ENCODE assay signal across 10 mouse cellular contexts in genomic region chr14:39472146-39472751, GRCm38 (mm10). TPM values are rescaled to one million over a fixed set of nuclear protein-coding genes. Genes with fewer than 3 reads are reported as not detected.
DNase-seq lines count a peak whose midpoint lies in the region; ATAC-seq and TF ChIP-seq lines count a peak whose summit lies in the region.
"Had no signal": no experiment of that assay in that cellular context is flagged by ENCODE, and none has a peak within 500 bp of the region (broad histone marks: within the 10 kb centered on the region; RNA-seq: fewer than 3 reads in every experiment).

No protein-coding gene starts in this region.

- WGBS in heart, postnatal 0 days = 5% methylated on average over 38 of the region's 56 CpGs
- WGBS in forebrain, embryonic 14.5 days = under 1% methylated on average over 39 of the region's 56 CpGs
- WGBS in midbrain, postnatal 0 days = 2% methylated on average over 43 of the region's 56 CpGs

- no peaks in the 10 kb centered on the region for H3K4me1 ChIP-seq in heart, postnatal 0 days (ENCODE audit: control insufficient read depth, insufficient read depth)
- H3K4me1 ChIP-seq in forebrain, embryonic 14.5 days (ENCODE audit: control insufficient read depth, insufficient read depth, low read length) = peaks cover 2% of the 10 kb centered on the region; the same call in 1 of the 2 replicates
- H3K4me1 ChIP-seq in midbrain, postnatal 0 days (ENCODE audit: insufficient read depth, low read length) = no peaks in the 10 kb centered on the region

- H3K9me3 ChIP-seq in heart, postnatal 0 days (replicated peaks; ENCODE audit: control insufficient read depth, low read length) = no peaks in the 10 kb centered on the region
- no peaks in the 10 kb centered on the region for H3K9me3 ChIP-seq in forebrain, embryonic 14.5 days (replicated peaks; ENCODE audit: control insufficient read depth, low read length)
- no peaks in the 10 kb centered on the region for H3K9me3 ChIP-seq in midbrain, postnatal 0 days (ENCODE audit: low read length)

- H3K27ac ChIP-seq in heart, postnatal 0 days (ENCODE audit: low read depth) = no peak overlapping the region
- H3K27ac ChIP-seq in forebrain, embryonic 14.5 days (ENCODE audit: low read depth, low read length) = peak overlapping the region; percentile 90
- H3K27ac ChIP-seq in midbrain, postnatal 0 days (ENCODE audit: low read depth, low read length) = peak overlapping the region; percentile 94
- H3K27ac ChIP-seq in gastrocnemius, adult 2 months = no peak overlapping the region

- H3K4me3 ChIP-seq in heart, postnatal 0 days (ENCODE audit: low read depth, low read length) = peak overlapping the region; percentile 42
- peak overlapping the region; percentile 69 for H3K4me3 ChIP-seq in forebrain, embryonic 14.5 days (ENCODE audit: low read depth, low read length)
- peak overlapping the region; percentile 83 for H3K4me3 ChIP-seq in midbrain, postnatal 0 days (ENCODE audit: low read depth, low read length)
- no peak overlapping the region for H3K4me3 ChIP-seq in gastrocnemius, adult 2 months

- intact Hi-C loops in left cerebral cortex, postnatal 10 days (cut with DNase I) = loop anchor here (5.0 kb wide), 1 partner anchor 480 kb away; no protein-coding TSS in a partner anchor
- intact Hi-C loops in gastrocnemius, adult 2 months (cut with DNase I) = no loop called here

- H3K36me3 ChIP-seq in heart, postnatal 0 days (replicated peaks; ENCODE audit: control insufficient read depth, insufficient read depth, low read length) = no peaks in the 10 kb centered on the region
- no peaks in the 10 kb centered on the region for H3K36me3 ChIP-seq in forebrain, embryonic 14.5 days (ENCODE audit: control insufficient read depth, insufficient read depth, low read length)
- H3K36me3 ChIP-seq in midbrain, postnatal 0 days (ENCODE audit: insufficient read depth, low read length) = no peaks in the 10 kb centered on the region

- peaks cover 68% of the 10 kb centered on the region for H3K27me3 ChIP-seq in heart, postnatal 0 days (ENCODE audit: control insufficient read depth, insufficient read depth, low read length)
- 0 out of 2 replicates have a peak, but pooled peaks cover 4% of the 10 kb centered on the region for H3K27me3 ChIP-seq in forebrain, embryonic 14.5 days (replicated peaks; ENCODE audit: control insufficient read depth, insufficient read depth, low read length)
- H3K27me3 ChIP-seq in midbrain, postnatal 0 days (ENCODE audit: insufficient read depth, low read length) = no peaks in the 10 kb centered on the region

- no peak overlapping the region for H3K9ac ChIP-seq in heart, postnatal 0 days (replicated peaks; ENCODE audit: low read depth, low read length)
- peak overlapping the region; percentile 85 for H3K9ac ChIP-seq in forebrain, embryonic 14.5 days (ENCODE audit: low read length)
- peak overlapping the region; percentile 86 for H3K9ac ChIP-seq in midbrain, postnatal 0 days (replicated peaks; ENCODE audit: low read length, poor library complexity, severe bottlenecking)

- TF ChIP-seq EP300 in heart, postnatal 0 days (IDR thresholded peaks at IDR 0.05; ENCODE audit: low read depth) = no peak

- DNase-seq in heart, postnatal 0 days (ENCODE audit: low spot score) = no peak
- no peak for DNase-seq in heart, adult 11 months
- DNase-seq in cerebellum, adult 11-12 months = peak; percentile 48
- DNase-seq in forebrain, embryonic 14.5 days (ENCODE audit: low spot score) = peak; percentile 36
- DNase-seq in left cerebral cortex, postnatal 10 days (ENCODE audit: extremely low spot score in 1 of 2, low spot score in 2 of 2) = peak; percentile 22 to 49
- peak; percentile 14 for DNase-seq in midbrain, postnatal 0 days (ENCODE audit: low spot score)
- DNase-seq in thymus, postnatal 0 days (ENCODE audit: low spot score) = no peak
- DNase-seq in gastrocnemius, adult 2 months = no peak

- peak overlapping the region; percentile 66 for H3K4me2 ChIP-seq in heart, postnatal 0 days (ENCODE audit: low read depth, low read length)
- peak overlapping the region; percentile 91 for H3K4me2 ChIP-seq in forebrain, embryonic 14.5 days (ENCODE audit: low read length)
- peak overlapping the region; percentile 51 for H3K4me2 ChIP-seq in midbrain, postnatal 0 days (ENCODE audit: low read depth, low read length, poor library complexity, severe bottlenecking)

- TF ChIP-seq CTCF in heart, postnatal 0 days (IDR thresholded peaks at IDR 0.05; ENCODE audit: low read depth) = no peak
- TF ChIP-seq CTCF in midbrain, postnatal 0 days (IDR thresholded peaks at IDR 0.05) = no peak; the same call in 1 of the 2 replicates
- TF ChIP-seq CTCF in gastrocnemius, adult 2 months (IDR thresholded peaks at IDR 0.05) = no peak

- ATAC-seq in heart, postnatal 0 days (ENCODE audit: insufficient read depth, low read depth) = no peak
- peak; percentile 51 for ATAC-seq in forebrain, embryonic 14.5 days
- peak; percentile 53 for ATAC-seq in midbrain, postnatal 0 days (ENCODE audit: low FRiP score)

RNA-seq across cellular contexts. Expression of gene Nrg3, which starts 0.6 kb away (rescaled TPM):
- not detected in 2 replicates for total RNA-seq in heart, postnatal 0 days (2014; rRNA removed; ENCODE audit: low replicate concordance)
- polyA plus RNA-seq in heart, postnatal 0 days (2015; fragmentation: Nextera tagmentation; extraction: Ambion mirVana) = not detected in 2 replicates
- 3.2 and 5.7 TPM in 2 replicates for polyA plus RNA-seq in forebrain, embryonic 14.5 days (2014; fragmentation: Nextera tagmentation; extraction: Ambion mirVana)
- total RNA-seq in left cerebral cortex, postnatal 10 days (2021) = 10 to 100 TPM; 80.0 to 80.8 TPM
- total RNA-seq in midbrain, postnatal 0 days (2014; rRNA removed) = 41.8 and 48.9 TPM in 2 replicates
- polyA plus RNA-seq in midbrain, postnatal 0 days (2015; fragmentation: Nextera tagmentation; extraction: Ambion mirVana) = 8.4 and 11.0 TPM in 2 replicates
- polyA plus RNA-seq in thymus, postnatal 0 days (2015; fragmentation: Nextera tagmentation; extraction: Ambion mirVana) = 0.03 TPM in 1 of 2 replicates, not detected in the other
- not detected for total RNA-seq in gastrocnemius, adult 2 months (2021)
- total RNA-seq: MEL had no signal
- polyA plus RNA-seq: gonadal fat pad, adult 2 months had no signal

Comparison
In these comparisons a context has a peak if more than half of its experiments do, and no peak if none do; other contexts are left out.
1. DNase-seq: peak in cerebellum, adult 11-12 months (single experiment), forebrain, embryonic 14.5 days (single experiment), left cerebral cortex, postnatal 10 days (2 of 2) and midbrain, postnatal 0 days (single experiment); none in heart, postnatal 0 days (single experiment), heart, adult 11 months (single experiment), thymus, postnatal 0 days (single experiment) and gastrocnemius, adult 2 months (single experiment).
2. H3K27ac ChIP-seq: peak in forebrain, embryonic 14.5 days (single experiment) and midbrain, postnatal 0 days (single experiment); none in heart, postnatal 0 days (single experiment) and gastrocnemius, adult 2 months (single experiment).
3. RNA of gene Nrg3, which starts 0.6 kb away (total RNA-seq): 80.0 to 80.8 TPM in left cerebral cortex, postnatal 10 days and 41.8 to 48.9 TPM in midbrain, postnatal 0 days; not detected in heart, postnatal 0 days and not detected in gastrocnemius, adult 2 months; every median in the first group is over 10 times any median in the second.
4. Peak in every context shown above with its lines, with median percentiles within 50 percentile points of each other: H3K4me2 ChIP-seq.